Mouse (Mus musculus) ES-E14 (cell line): Measurements from ENCODE around the gene Prex1. TPM values are rescaled to one million over a fixed set of nuclear protein-coding genes. Genes with fewer than 3 reads are reported as not detected.

Source experiments
- DNase-seq: peaks from one replicate; pipeline ENCODE4 v3.0.0-alpha.2; 2013; ENCODE audit warnings: low read depth, low spot score
- H3K27ac ChIP-seq: 2 replicates; pipeline ENCODE4 v1.5.1; 2012; ENCODE audit warnings: low read depth, mild to moderate bottlenecking, low read length, moderate library complexity, mixed read lengths; ENCODE audit not compliant: poor library complexity, insufficient read depth, severe bottlenecking
- H3K36me3 ChIP-seq: 2 replicates; pipeline ENCODE4 v1.6.1; 2012; ENCODE audit warnings: mild to moderate bottlenecking, low read length, moderate library complexity, mixed read lengths; ENCODE audit not compliant: control insufficient read depth, poor library complexity, insufficient read depth, severe bottlenecking
- H3K4me1 ChIP-seq, 2 experiments: fragments of 150-350 bp in 1 of 2; sonication (generic) in 1 of 2; 2 replicates each; pipeline ENCODE4 v1.6.1; 2012; ENCODE audit warnings: low read length in 2 of 2, mild to moderate bottlenecking in 1 of 2, mixed read lengths in 1 of 2; ENCODE audit not compliant: control insufficient read depth in 2 of 2, insufficient read depth in 2 of 2, poor library complexity in 1 of 2
- H3K4me3 ChIP-seq, 2 experiments: fragments of 150-350 bp in 1 of 2; sonication (generic) in 1 of 2; 2 replicates each; pipeline ENCODE4 v1.5.1; 2012; ENCODE audit warnings: low read length in 2 of 2, low read depth in 1 of 2, mild to moderate bottlenecking in 1 of 2, mixed read lengths in 1 of 2; ENCODE audit not compliant: insufficient read depth in 1 of 2, poor library complexity in 1 of 2, severe bottlenecking in 1 of 2
- H3K9ac ChIP-seq: 2 replicates; pipeline ENCODE4 v1.6.1; 2012; ENCODE audit warnings: low read depth, mild to moderate bottlenecking, low read length, mixed read lengths; ENCODE audit not compliant: poor library complexity, insufficient read depth, severe bottlenecking
- H3K9me3 ChIP-seq: fragments of 150-350 bp; sonication (generic); 2 replicates; pipeline ENCODE4 v1.6.1; 2012; ENCODE audit warnings: low read depth, mild to moderate bottlenecking, low read length; ENCODE audit not compliant: control insufficient read depth, insufficient read depth
- CHD2 ChIP-seq: IDR thresholded peaks from 2 replicates; pipeline ENCODE4 v1.6.1; 2014; ENCODE audit warnings: mild to moderate bottlenecking, low read depth, low read length, inconsistent platforms
- HCFC1 ChIP-seq: IDR thresholded peaks from 2 replicates; pipeline ENCODE4 v1.6.1; 2012; ENCODE audit warnings: low read length, inconsistent platforms, borderline replicate concordance; ENCODE audit not compliant: insufficient read depth
- MAFK ChIP-seq: IDR thresholded peaks from 2 replicates; pipeline ENCODE4 v1.6.1; 2014; ENCODE audit warnings: mild to moderate bottlenecking, low read depth, low read length, inconsistent platforms; ENCODE audit not compliant: insufficient read depth
- ZC3H11A ChIP-seq: IDR thresholded peaks from 2 replicates; pipeline ENCODE4 v1.6.1; 2012; ENCODE audit warnings: low read depth, mild to moderate bottlenecking, inconsistent platforms, low read length, borderline replicate concordance
- ZNF384 ChIP-seq: IDR thresholded peaks from 2 replicates; pipeline ENCODE4 v1.6.1; 2012; ENCODE audit warnings: low read depth, low read length, inconsistent platforms
- in situ Hi-C, 2 experiments: fragments of 600-800 bp; cut with MboI; formaldehyde crosslinking; loops; one replicate each; pipeline ENCODE4 v1.15.1; 2025; ENCODE audit warnings: low sequenced_read_pairs in 2 of 2, inconsistent platforms in 1 of 2; ENCODE audit not compliant: unreplicated experiment in 2 of 2
- total RNA-seq: library from RNA; depleted of rRNA; stranded (reverse); fragments of 300-350 nt; gene quantifications from 2 replicates; pipeline ENCODE4 v1.2.3, GENCODE M21; 2012

Gene Prex1
- total RNA-seq, 1 experiment = 1.5 TPM

- Histone ChIP-seq H3K4me1 (peaks cover 11 to 29% of the 10 kb centered on the region in 2 experiments; a peak in 3 of 4 replicates), H3K4me3 (no peak overlapping the region), H3K27ac (peak overlapping the region; percentile 22; the same call in 1 of the 2 replicates)
Measured at GRCm38 (mm10) chr2:166551831-166552498, 161.7 kb downstream of the Prex1 start.

GRCm38 (mm10) chr2:166549871-166550270 lies 163.8 kb downstream of the Prex1 start:
- Histone ChIP-seq H3K9ac (no peak overlapping the region), H3K4me1 (peaks cover 17 to 42% of the 10 kb centered on the region in 2 experiments), H3K36me3 (no peaks in the 10 kb centered on the region), H3K9me3 (no peaks in the 10 kb centered on the region), H3K4me3 (no peak overlapping the region), H3K27ac (no peak overlapping the region)
- DNase-seq = no peak
- no peak for TF ChIP-seq CHD2
- no peak for TF ChIP-seq ZC3H11A
- TF ChIP-seq MAFK = no peak
- TF ChIP-seq ZNF384 = no peak
- no peak for TF ChIP-seq HCFC1
- in situ Hi-C loops = loop anchor here in 1 of 2 experiments (10.0 kb wide), 1 partner anchor 455 kb away; no protein-coding TSS in a partner anchor

More at GRCm38 (mm10) chr2:166551831-166552498, 161.7 kb downstream of the Prex1 start:
- no peaks in the 10 kb centered on the region for H3K9me3 ChIP-seq
- H3K9ac ChIP-seq = no peak overlapping the region
- no peak for TF ChIP-seq HCFC1
- no peak for TF ChIP-seq MAFK
- TF ChIP-seq CHD2 = no peak
- no peak for TF ChIP-seq ZNF384
- no peak for TF ChIP-seq ZC3H11A
- no peak for DNase-seq
- in situ Hi-C loops = loop anchor here in 1 of 2 experiments (10.0 kb wide), 1 partner anchor 457 kb away; no protein-coding TSS in a partner anchor
- H3K36me3 ChIP-seq = no peaks in the 10 kb centered on the region

- Histone ChIP-seq H3K27ac (no peak overlapping the region), H3K9ac (no peak overlapping the region), H3K9me3 (no peaks in the 10 kb centered on the region), H3K4me3 (no peak overlapping the region), H3K36me3 (no peaks in the 10 kb centered on the region), H3K4me1 (peaks cover 19 to 43% of the 10 kb centered on the region in 2 experiments)
- in situ Hi-C loops = no loop called here
- no peak for TF ChIP-seq ZNF384
- DNase-seq = no peak
Measured at GRCm38 (mm10) chr2:166549069-166549468, 164.6 kb downstream of the Prex1 start.

- Histone ChIP-seq H3K4me3 (no peak overlapping the region), H3K9ac (no peak overlapping the region), H3K36me3 (no peaks in the 10 kb centered on the region), H3K4me1 (peaks cover 8 to 21% of the 10 kb centered on the region in 2 experiments; a peak in 3 of 4 replicates), H3K9me3 (no peaks in the 10 kb centered on the region), H3K27ac (no peak overlapping the region)
- in situ Hi-C loops = no loop called here
- TF ChIP-seq ZC3H11A (no peak), CHD2 (no peak), ZNF384 (no peak), HCFC1 (no peak), MAFK (no peak)
- no peak for DNase-seq
Measured at GRCm38 (mm10) chr2:166545580-166545979, 168.1 kb downstream of the Prex1 start.
